Mouse (Mus musculus): ENCODE measurements around the gene Lrrc56.

DNA sequence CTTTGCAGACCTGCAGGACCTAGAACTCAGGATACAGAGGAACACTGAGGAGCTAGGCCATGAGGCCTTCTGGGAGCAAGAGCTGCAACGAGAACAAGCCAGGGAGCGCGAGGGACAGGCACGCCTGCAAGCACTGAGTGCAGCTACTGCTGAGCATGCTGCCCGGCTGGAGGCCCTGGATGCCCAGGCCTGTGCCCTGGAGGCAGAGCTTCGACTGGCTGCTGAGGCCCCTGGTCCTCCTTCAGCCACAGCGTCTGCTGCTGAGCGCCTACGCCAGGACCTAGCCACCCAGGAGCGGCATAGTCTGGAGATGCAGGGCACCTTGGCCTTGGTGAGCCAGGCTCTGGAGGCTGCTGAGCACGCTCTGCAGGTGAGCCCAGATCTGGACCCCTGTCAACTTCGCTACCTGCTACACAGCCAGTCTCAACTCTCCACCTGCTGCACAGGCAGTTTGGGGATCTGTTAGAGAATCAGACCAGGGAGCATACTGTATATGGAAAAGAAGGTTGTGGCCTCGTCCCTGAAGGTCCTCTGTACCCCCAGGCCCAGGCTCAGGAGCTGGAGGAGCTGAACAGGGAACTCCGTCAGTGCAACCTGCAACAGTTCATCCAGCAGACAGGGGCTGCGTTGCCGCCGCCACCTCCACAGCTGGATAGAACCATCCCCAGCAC lies 23.5 kb downstream of the Lrrc56 start:
- TF ChIP-seq CTCF (IDR thresholded peaks at IDR 0.05; ENCODE audit: low read depth) = no peak
- no peak for TF ChIP-seq EP300 (optimal IDR thresholded peaks at IDR 0.05)
